12 mouse cellular contexts compared by ENCODE assay signal in the genomic region with DNA sequence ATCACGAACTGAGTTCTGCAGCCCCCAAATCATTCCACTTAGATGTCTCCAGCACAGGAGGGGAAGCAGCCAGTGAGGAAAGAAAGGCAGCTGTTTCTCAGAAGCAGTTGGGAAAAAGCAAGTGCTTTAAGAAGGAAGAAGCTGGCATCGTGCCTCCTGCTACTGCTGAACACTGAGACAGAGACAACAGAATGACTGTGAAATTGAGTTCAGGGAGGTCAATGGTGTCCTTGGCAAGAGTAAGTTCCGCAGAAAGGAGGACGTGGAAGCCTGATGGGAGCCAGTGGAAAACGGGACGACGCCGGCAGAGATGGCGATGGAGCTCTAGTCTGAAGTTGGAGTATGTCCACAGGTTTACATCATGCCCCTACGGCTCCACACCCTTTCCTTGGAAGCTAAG. TPM values are rescaled to one million over a fixed set of nuclear protein-coding genes. Genes with fewer than 3 reads are reported as not detected.
DNase-seq lines count a peak whose midpoint lies in the region; ATAC-seq and TF ChIP-seq lines count a peak whose summit lies in the region.
"Had no signal": no experiment of that assay in that cellular context is flagged by ENCODE, and none has a peak within 500 bp of the region (broad histone marks: within the 10 kb centered on the region; RNA-seq: fewer than 3 reads in every experiment).

No protein-coding gene starts in this region.

- H3K27ac ChIP-seq in lung, embryonic 14.5 days (ENCODE audit: low read depth) = no peak overlapping the region
- peak overlapping the region; percentile 49; the same call in 1 of the 2 replicates for H3K27ac ChIP-seq in lung, embryonic 16.5 days (ENCODE audit: low read length)
- H3K27ac ChIP-seq: kidney, postnatal 0 days; liver, embryonic 13.5 days had no signal

- H3K4me3 ChIP-seq in lung, embryonic 14.5 days (ENCODE audit: low read depth, low read length) = no peak overlapping the region
- no peak overlapping the region for H3K4me3 ChIP-seq in lung, embryonic 16.5 days (ENCODE audit: low read length)
- H3K4me3 ChIP-seq: liver, embryonic 13.5 days had no signal

- H3K36me3 ChIP-seq in lung, embryonic 14.5 days (ENCODE audit: insufficient read depth) = no peaks in the 10 kb centered on the region
- H3K36me3 ChIP-seq in lung, embryonic 16.5 days (ENCODE audit: control insufficient read depth, insufficient read depth, low read length) = no peaks in the 10 kb centered on the region
- H3K36me3 ChIP-seq: liver, embryonic 13.5 days had no signal

- no peak for TF ChIP-seq CTCF in lung, embryonic 14.5 days (IDR thresholded peaks at IDR 0.05; ENCODE audit: low read depth)

- H3K27me3 ChIP-seq in lung, embryonic 14.5 days (ENCODE audit: insufficient read depth, low read length) = no peaks in the 10 kb centered on the region
- H3K27me3 ChIP-seq in lung, embryonic 16.5 days (ENCODE audit: control insufficient read depth, insufficient read depth, low read depth, low read length) = no peaks in the 10 kb centered on the region
- H3K27me3 ChIP-seq: liver, embryonic 13.5 days had no signal

- ATAC-seq in lung, embryonic 14.5 days (ENCODE audit: insufficient read depth) = no peak
- peak; percentile 84 for ATAC-seq in lung, embryonic 16.5 days (ENCODE audit: low read depth)
- no peak for ATAC-seq in frontal cortex, adult (ENCODE audit: low TSS enrichment)
- ATAC-seq in megakaryocyte progenitor cell, adult 5-6 weeks (replicated peaks; ENCODE audit: poor library complexity) = no peak
- ATAC-seq: CD4-positive, CD25-positive, alpha-beta regulatory T cell, adult 4 months had no signal

- no peak overlapping the region for H3K9ac ChIP-seq in lung, embryonic 14.5 days
- no peak overlapping the region for H3K9ac ChIP-seq in lung, embryonic 16.5 days (ENCODE audit: low read length)
- H3K9ac ChIP-seq: liver, embryonic 13.5 days had no signal

- H3K4me2 ChIP-seq in lung, embryonic 14.5 days = no peak overlapping the region
- no peak overlapping the region for H3K4me2 ChIP-seq in lung, embryonic 16.5 days (ENCODE audit: low read depth, low read length)
- H3K4me2 ChIP-seq: liver, embryonic 13.5 days had no signal

- H3K4me1 ChIP-seq in lung, embryonic 14.5 days (ENCODE audit: insufficient read depth) = no peaks in the 10 kb centered on the region
- H3K4me1 ChIP-seq in lung, embryonic 16.5 days (replicated peaks; ENCODE audit: control insufficient read depth, insufficient read depth, low read length) = no peaks in the 10 kb centered on the region
- H3K4me1 ChIP-seq: liver, embryonic 13.5 days had no signal

- WGBS in lung, embryonic 14.5 days = 67% methylated on average over 10 of the region's 10 CpGs
- WGBS in lung, embryonic 16.5 days = 45% methylated on average over 10 of the region's 10 CpGs

- peak; percentile 17 for DNase-seq in kidney, adult 11 months
- DNase-seq in kidney, adult 8-10 months = no peak
- peak; percentile 69 for DNase-seq in lung, embryonic 14.5 days
- DNase-seq in lung, postnatal 25 days (ENCODE audit: low spot score) = no peak
- DNase-seq in gastrocnemius, postnatal 14 days = peak; percentile 29
- DNase-seq: cerebellum, adult 9-10 months; liver, embryonic 13.5 days had no signal

- H3K9me3 ChIP-seq in lung, embryonic 14.5 days (ENCODE audit: low read depth, low read length) = no peaks in the 10 kb centered on the region
- H3K9me3 ChIP-seq in lung, embryonic 16.5 days (ENCODE audit: control insufficient read depth, low read length) = no peaks in the 10 kb centered on the region
- H3K9me3 ChIP-seq: liver, embryonic 13.5 days had no signal

- intact Hi-C loops in gastrocnemius, postnatal 14 days (cut with DNase I; ENCODE audit: low total_unique reads) = no loop called here

RNA-seq across cellular contexts. Expression of a gene that starts 48.1 kb away (rescaled TPM):
- polyA plus RNA-seq in lung, embryonic 14.5 days (2014; fragmentation: Nextera tagmentation; extraction: Ambion mirVana) = 241 and 264 TPM in 2 replicates
- 1,000 to 10,000 TPM; 1,001 to 1,517 TPM for total RNA-seq in gastrocnemius, postnatal 14 days (2021)
- 545 and 603 TPM in 2 replicates for polyA plus RNA-seq in lung, embryonic 16.5 days (2015; fragmentation: Nextera tagmentation; extraction: Ambion mirVana)
- total RNA-seq in megakaryocyte progenitor cell, adult 5-6 weeks (2015) = 0.34 and 0.72 TPM in 2 replicates
- total RNA-seq in megakaryocyte progenitor cell, adult 5-6 weeks (2017) = 0.44 TPM in 1 of 2 replicates, not detected in the other
- polyA plus RNA-seq: CD4-positive, CD25-positive, alpha-beta regulatory T cell, adult 4 months had no signal

Comparison
In these comparisons a context has a peak if more than half of its experiments do, and no peak if none do; other contexts are left out.
1. DNase-seq: peak in kidney, adult 11 months (single experiment), lung, embryonic 14.5 days (single experiment) and gastrocnemius, postnatal 14 days (single experiment); none in kidney, adult 8-10 months (0 of 2) and lung, postnatal 25 days (single experiment).
2. RNA of a gene that starts 48.1 kb away (total RNA-seq): 1,001 to 1,517 TPM in gastrocnemius, postnatal 14 days; 0.34 to 0.72 TPM in megakaryocyte progenitor cell, adult 5-6 weeks; every median in the first group is over 100 times any median in the second.